Mouse (Mus musculus) megakaryocyte, embryonic 14.5 days (primary cell): ENCODE measurements around the gene Mpped2.

Experiments used
- FLI1 ChIP-seq: IDR thresholded peaks from 2 replicates; pipeline ENCODE4 v1.6.1; 2012; ENCODE audit warnings: low read length, inconsistent platforms, mixed read lengths
- GATA1 ChIP-seq: IDR thresholded peaks from 3 replicates; pipeline ENCODE4 v1.6.1; 2012; ENCODE audit warnings: mixed read lengths, low read length, inconsistent platforms, borderline replicate concordance

DNA sequence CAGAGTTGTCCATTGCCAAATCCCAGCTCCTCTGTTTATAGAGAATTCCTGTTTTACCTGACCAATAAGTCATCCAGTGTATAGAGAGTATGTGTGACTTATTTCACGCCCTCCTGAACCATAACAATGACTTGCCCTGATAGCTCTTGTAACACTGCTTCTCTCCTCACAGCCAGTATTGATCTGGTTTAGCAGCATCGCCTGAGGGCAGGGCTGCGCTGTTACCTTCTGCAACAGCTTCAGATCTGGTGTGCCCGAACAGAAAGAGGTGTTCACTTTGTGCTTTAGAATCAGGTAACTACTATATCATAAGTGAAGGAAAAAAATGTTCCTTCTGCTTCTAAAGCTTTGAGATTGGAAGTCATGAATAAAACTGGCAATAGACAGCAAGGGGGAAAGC, 133.7 kb downstream of the Mpped2 start:
- TF ChIP-seq GATA1 (no peak), FLI1 (no peak)
